11 mouse cellular contexts compared by ENCODE assay signal in genomic region chr4:83256779-83257178, GRCm38 (mm10).
A peak's percentile ranks its signal among the peaks of the same experiment; 100 is the strongest.
DNase-seq lines count a peak whose midpoint lies in the region; ATAC-seq lines count a peak whose summit lies in the region.
"Had no signal": no experiment of that assay in that cellular context is flagged by ENCODE, and none has a peak within 500 bp of the region (broad histone marks: within the 10 kb centered on the region; RNA-seq: fewer than 3 reads in every experiment).

No protein-coding gene starts in this region.

- H3K36me3 ChIP-seq in kidney, embryonic 16.5 days (ENCODE audit: insufficient read depth, low read length), result no peaks in the 10 kb centered on the region
- H3K36me3 ChIP-seq: hindbrain, embryonic 10.5 days had no signal

- H3K4me3 ChIP-seq in kidney, embryonic 16.5 days (ENCODE audit: low read length), result no peak overlapping the region
- H3K4me3 ChIP-seq: embryonic facial prominence, embryonic 12.5 days; hindbrain, embryonic 10.5 days; left cerebral cortex, adult 2 months had no signal

- no peak overlapping the region for H3K9ac ChIP-seq in kidney, embryonic 16.5 days (replicated peaks; ENCODE audit: low read length)
- H3K9ac ChIP-seq: embryonic facial prominence, embryonic 12.5 days had no signal

- ATAC-seq in kidney, embryonic 16.5 days (ENCODE audit: low FRiP score, low TSS enrichment), result no peak

- no peaks in the 10 kb centered on the region for H3K27me3 ChIP-seq in kidney, embryonic 16.5 days (ENCODE audit: insufficient read depth, low read length)

- 70% methylated on average over 11 of the region's 11 CpGs for WGBS in kidney, embryonic 16.5 days

- no peaks in the 10 kb centered on the region for H3K9me3 ChIP-seq in kidney, embryonic 16.5 days (ENCODE audit: low read length)
- H3K9me3 ChIP-seq: embryonic facial prominence, embryonic 12.5 days; hindbrain, embryonic 10.5 days had no signal

- H3K4me1 ChIP-seq in kidney, embryonic 16.5 days (ENCODE audit: insufficient read depth, low read length), result no peaks in the 10 kb centered on the region
- H3K4me1 ChIP-seq: hindbrain, embryonic 10.5 days had no signal

- peak; percentile 38 for DNase-seq in kidney, adult 18-20 months
- peak; percentile 71 for DNase-seq in R1 (ENCODE audit: low read depth, low spot score)
- peak; percentile 32 to 62 for DNase-seq in heart, adult 9 months (ENCODE audit: low spot score in 2 of 2)
- peak; percentile 16 for DNase-seq in kidney, postnatal 10 days
- DNase-seq in cerebellum, adult 9-11 months, result no peak
- DNase-seq in thymus, postnatal 0 days (ENCODE audit: low spot score), result no peak
- DNase-seq in right cerebral cortex, postnatal 10 days (ENCODE audit: low spot score in 2 of 2), result no peak

- H3K4me2 ChIP-seq in kidney, embryonic 16.5 days (replicated peaks; ENCODE audit: low read depth, low read length), result no peak overlapping the region
- H3K4me2 ChIP-seq: embryonic facial prominence, embryonic 12.5 days had no signal

- no peak overlapping the region for H3K27ac ChIP-seq in kidney, embryonic 16.5 days (ENCODE audit: low read length)
- H3K27ac ChIP-seq: embryonic facial prominence, embryonic 12.5 days; hindbrain, embryonic 10.5 days; left cerebral cortex, adult 2 months had no signal

Comparison
In these comparisons a context has a peak if more than half of its experiments do, and no peak if none do; other contexts are left out.
1. DNase-seq: peak in kidney, adult 18-20 months (single experiment), R1 (single experiment), heart, adult 9 months (2 of 2) and kidney, postnatal 10 days (single experiment); none in cerebellum, adult 9-11 months (single experiment), thymus, postnatal 0 days (single experiment) and right cerebral cortex, postnatal 10 days (0 of 2).